Mouse (Mus musculus) brain, embryonic 14.5 days (tissue): ENCODE data around the gene Gm28374.

Source experiments
- CTCF ChIP-seq: fragments of 200-500 bp; IDR thresholded peaks from 2 replicates; pipeline ENCODE4 v1.5.1; 2012; ENCODE audit warnings: inconsistent platforms, mild to moderate bottlenecking, moderate library complexity, borderline replicate concordance; ENCODE audit not compliant: insufficient read depth, insufficient read length; ENCODE audit errors: extremely low read depth
- POLR2A ChIP-seq: fragments of 200-500 bp; IDR thresholded peaks from 2 replicates; pipeline ENCODE4 v1.6.1; 2012; ENCODE audit warnings: mild to moderate bottlenecking, inconsistent platforms, borderline replicate concordance; ENCODE audit not compliant: poor library complexity, insufficient read depth, insufficient read length, severe bottlenecking; ENCODE audit errors: extremely low read depth

DNA sequence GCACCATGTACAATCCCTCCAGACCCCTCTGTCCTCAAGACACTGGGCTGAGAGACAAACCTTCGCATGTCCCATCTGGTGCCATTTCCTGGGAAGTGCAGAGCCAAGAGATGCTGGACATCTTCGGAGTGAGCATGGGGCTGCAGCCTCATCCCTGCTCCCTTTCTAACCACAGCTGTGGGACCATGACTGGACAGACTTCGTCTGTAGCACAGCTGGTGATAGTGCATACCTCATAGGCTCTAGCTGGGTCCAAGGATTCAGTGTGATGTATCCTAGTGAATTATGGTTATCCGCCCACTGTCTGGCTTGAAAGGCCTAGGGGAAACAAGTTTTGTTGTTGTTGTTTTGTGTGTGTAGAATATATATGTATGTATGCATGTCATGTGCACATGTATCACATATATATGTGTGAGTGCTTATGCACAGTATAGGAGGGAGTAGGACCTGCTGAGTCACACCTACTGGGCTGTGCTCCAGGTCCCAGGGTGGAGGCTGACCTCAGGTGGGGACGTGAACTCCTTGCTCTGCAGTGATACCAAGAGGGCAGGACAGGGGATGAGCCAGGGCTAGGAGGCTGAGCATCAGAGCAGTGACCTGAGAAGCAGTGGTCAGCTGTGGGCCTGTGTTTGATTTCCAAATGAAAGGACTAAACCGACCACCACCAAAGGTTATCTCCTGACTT lies 20.3 kb upstream of the Gm28374 start:
- no peak for TF ChIP-seq POLR2A
- TF ChIP-seq CTCF = no peak
